Mouse (Mus musculus) forebrain, embryonic 11.5 days (tissue): ENCODE results near the gene Pced1b. TPM values are rescaled to one million over a fixed set of nuclear protein-coding genes. Genes with fewer than 3 reads are reported as not detected.

Experiments used
- polyA plus RNA-seq: library from polyadenylated mRNA; unstranded; fragments of >200 nt; fragmentation: Nextera tagmentation; extraction: Ambion mirVana; gene quantifications from 2 replicates; pipeline ENCODE4 v1.2.1, GENCODE M21; 2014

Pced1b gene
- polyA plus RNA-seq, 1 experiment from 2014 or later = 3.9 TPM

Other genes starting within 250 kb of the Pced1b start
- gene Slc38a4, start 191.2 kb upstream of the Pced1b start, polyA plus RNA-seq = 20.5 TPM in 2 replicates
- gene Amigo2, start 180 bp downstream of the Pced1b start, polyA plus RNA-seq = 3.4 and 4.3 TPM in 2 replicates